16 mouse cellular contexts compared by ENCODE assay signal in the genomic region with DNA sequence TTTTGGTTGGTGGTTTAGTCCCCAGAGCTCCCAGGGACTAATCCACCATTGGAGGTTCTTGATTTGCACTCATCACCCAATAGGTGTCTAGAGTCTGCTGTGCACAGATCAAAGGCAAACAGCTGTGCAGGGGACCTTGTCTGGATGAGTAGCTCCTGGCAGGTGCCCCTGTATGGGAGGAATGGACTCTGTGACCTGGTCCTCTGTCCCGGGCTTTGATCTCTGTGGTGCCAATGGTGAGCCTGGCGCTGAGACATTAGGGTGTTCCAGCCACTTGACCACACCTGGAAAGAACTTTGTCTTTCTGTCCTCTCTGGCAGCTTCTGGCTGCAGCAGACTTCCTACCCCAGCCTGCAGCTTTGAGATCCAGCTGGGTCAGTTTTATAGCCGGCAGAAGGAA.
"Had no signal": no experiment of that assay in that cellular context is flagged by ENCODE, and none has a peak within 500 bp of the region (broad histone marks: within the 10 kb centered on the region; RNA-seq: fewer than 3 reads in every experiment).

No protein-coding gene starts in this region.

- H3K9me3 ChIP-seq: lung, embryonic 15.5 days; megakaryocyte, embryonic 14.5 days; midbrain, embryonic 13.5 days; midbrain, embryonic 15.5 days; neural tube, embryonic 12.5 days; stomach, embryonic 15.5 days had no signal

- ATAC-seq: lung, postnatal 0 days; midbrain, embryonic 13.5 days; midbrain, embryonic 15.5 days had no signal

- H3K36me3 ChIP-seq: lung, embryonic 15.5 days; midbrain, embryonic 13.5 days; midbrain, embryonic 15.5 days; neural tube, embryonic 12.5 days; stomach, embryonic 15.5 days had no signal

- H3K27ac ChIP-seq: lung, embryonic 15.5 days; macrophage; midbrain, embryonic 13.5 days; midbrain, embryonic 15.5 days; neural tube, embryonic 12.5 days; stomach, embryonic 15.5 days; stomach, postnatal 0 days had no signal

- DNase-seq: lung, postnatal 14 days; lung, postnatal 36 days; right cerebral cortex, postnatal 14 days; thymus, adult 2 months; thymus, postnatal 25 days; thymus, postnatal 4 days had no signal

- H3K27me3 ChIP-seq: midbrain, embryonic 13.5 days; midbrain, embryonic 15.5 days; neural tube, embryonic 12.5 days; stomach, embryonic 15.5 days had no signal

- H3K4me1 ChIP-seq: lung, embryonic 15.5 days; midbrain, embryonic 13.5 days; midbrain, embryonic 15.5 days; neural tube, embryonic 12.5 days; stomach, embryonic 15.5 days had no signal

- H3K9ac ChIP-seq: lung, embryonic 15.5 days; midbrain, embryonic 13.5 days; midbrain, embryonic 15.5 days; neural tube, embryonic 12.5 days; stomach, embryonic 15.5 days had no signal

- H3K4me2 ChIP-seq: lung, embryonic 15.5 days; midbrain, embryonic 11.5 days; midbrain, embryonic 13.5 days; midbrain, embryonic 15.5 days; neural tube, embryonic 12.5 days; stomach, embryonic 15.5 days had no signal

- H3K4me3 ChIP-seq: lung, embryonic 15.5 days; megakaryocyte, embryonic 14.5 days; midbrain, embryonic 13.5 days; midbrain, embryonic 15.5 days; neural tube, embryonic 12.5 days; stomach, embryonic 15.5 days had no signal
